Mouse (Mus musculus) thymus, postnatal 25 days (tissue): ENCODE data around the gene Nfix.
"Not testable (repeated sequence)": the region's sequence is repeated elsewhere in the genome, so short reads cannot be mapped to it uniquely, and the experiment has no call there.

Experiments used
- DNase-seq: peaks from one replicate; pipeline ENCODE4 v3.0.0; 2022

Gene Nfix

GRCm38 (mm10) chr8:84832034-84832717 lies 32.0 kb upstream of the Nfix start:
- peak; percentile 87 for DNase-seq

- DNase-seq, result peak; percentile 50
Observed at GRCm38 (mm10) chr8:84831490-84831889, 31.3 kb upstream of the Nfix start, which contains the start of gene Gadd45gip1. TSS of gene Gadd45gip1 (plus strand) at chr8:84831522.

GRCm38 (mm10) chr8:84826518-84826917 lies 26.4 kb upstream of the Nfix start:
- DNase-seq, result not testable (repeated sequence)

GRCm38 (mm10) chr8:84825636-84826035 lies 25.5 kb upstream of the Nfix start:
- peak; percentile 53 for DNase-seq

DNA sequence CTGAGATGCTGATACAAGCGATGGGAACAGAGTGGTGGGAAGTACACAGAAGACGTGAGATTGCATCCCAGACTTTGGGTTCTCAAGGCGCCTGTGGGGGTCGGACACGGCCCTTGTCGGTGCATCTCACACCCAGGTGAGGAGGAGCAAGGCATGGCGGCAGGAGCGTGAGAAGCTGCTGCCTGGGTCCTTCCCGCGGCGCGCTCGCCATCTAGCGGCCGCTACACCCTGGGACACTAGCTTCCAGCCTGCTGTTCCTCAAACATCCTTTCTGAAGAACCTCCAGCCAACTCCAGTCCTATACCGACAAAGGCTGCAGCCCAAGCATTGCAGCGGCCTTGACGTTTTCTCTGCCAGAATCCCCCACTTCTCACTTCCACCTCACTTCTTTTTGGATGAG lies 23.5 kb upstream of the Nfix start:
- peak; percentile 68 for DNase-seq

GRCm38 (mm10) chr8:84822723-84823122 lies 22.6 kb upstream of the Nfix start, which contains the start of gene Dand5:
TSS of gene Dand5 (minus strand) at chr8:84822823.
- DNase-seq, result no peak

GRCm38 (mm10) chr8:84816117-84816516 lies 16.0 kb upstream of the Nfix start:
- no peak for DNase-seq

GRCm38 (mm10) chr8:84815547-84815946 lies 15.4 kb upstream of the Nfix start:
- peak; percentile 94 for DNase-seq

GRCm38 (mm10) chr8:84814555-84815441 lies 14.7 kb upstream of the Nfix start:
- no peak for DNase-seq

- DNase-seq, result no peak
Observed at GRCm38 (mm10) chr8:84814240-84814554, 14.1 kb upstream of the Nfix start.

GRCm38 (mm10) chr8:84813830-84814229 lies 13.7 kb upstream of the Nfix start:
- no peak for DNase-seq

GRCm38 (mm10) chr8:84813059-84813458 lies 12.9 kb upstream of the Nfix start:
- DNase-seq, result peak; percentile 80

- DNase-seq, result no peak
Observed at GRCm38 (mm10) chr8:84811303-84811702, 11.2 kb upstream of the Nfix start.

GRCm38 (mm10) chr8:84810896-84811295 lies 10.8 kb upstream of the Nfix start:
- DNase-seq, result peak; percentile 86

DNA sequence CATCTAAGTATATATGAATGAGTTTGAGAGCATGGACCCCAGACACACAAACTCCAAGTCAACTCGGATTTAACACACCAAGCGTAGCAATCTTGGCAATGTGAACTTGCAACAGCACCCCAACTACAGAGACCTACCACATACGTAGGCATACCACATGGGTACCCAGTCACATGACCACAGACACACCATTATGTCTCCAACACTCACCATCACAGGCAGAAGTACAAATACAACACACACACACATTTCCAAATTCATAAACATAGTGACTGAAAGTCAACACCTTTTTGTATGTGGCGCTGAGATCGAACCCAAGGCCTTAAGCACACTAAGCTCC lies 9.8 kb upstream of the Nfix start:
- no peak for DNase-seq

- DNase-seq, result no peak
Observed at GRCm38 (mm10) chr8:84809109-84809940, 9.2 kb upstream of the Nfix start.

DNA sequence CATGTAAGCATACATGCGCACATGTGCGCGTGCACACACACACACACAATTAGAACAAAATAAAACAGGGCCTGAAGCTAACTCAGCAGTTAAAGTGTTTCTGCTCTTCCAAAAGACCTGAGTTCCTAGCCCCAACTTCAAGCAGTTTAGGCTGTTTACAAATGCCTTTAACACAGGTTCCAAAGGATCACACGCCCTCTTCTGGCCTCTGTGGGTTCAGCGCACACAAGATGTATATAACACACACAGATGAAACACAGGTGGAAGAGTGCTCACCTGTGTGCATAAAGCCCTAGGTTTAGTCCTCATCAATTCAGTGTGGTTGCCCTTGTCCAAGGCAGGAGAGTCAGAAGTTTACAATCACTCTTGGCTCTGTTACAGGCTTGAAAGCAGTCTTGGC lies 5.9 kb upstream of the Nfix start:
- no peak for DNase-seq

GRCm38 (mm10) chr8:84799136-84799931 lies 810 bp downstream of the Nfix start:
- DNase-seq, result no peak

DNA sequence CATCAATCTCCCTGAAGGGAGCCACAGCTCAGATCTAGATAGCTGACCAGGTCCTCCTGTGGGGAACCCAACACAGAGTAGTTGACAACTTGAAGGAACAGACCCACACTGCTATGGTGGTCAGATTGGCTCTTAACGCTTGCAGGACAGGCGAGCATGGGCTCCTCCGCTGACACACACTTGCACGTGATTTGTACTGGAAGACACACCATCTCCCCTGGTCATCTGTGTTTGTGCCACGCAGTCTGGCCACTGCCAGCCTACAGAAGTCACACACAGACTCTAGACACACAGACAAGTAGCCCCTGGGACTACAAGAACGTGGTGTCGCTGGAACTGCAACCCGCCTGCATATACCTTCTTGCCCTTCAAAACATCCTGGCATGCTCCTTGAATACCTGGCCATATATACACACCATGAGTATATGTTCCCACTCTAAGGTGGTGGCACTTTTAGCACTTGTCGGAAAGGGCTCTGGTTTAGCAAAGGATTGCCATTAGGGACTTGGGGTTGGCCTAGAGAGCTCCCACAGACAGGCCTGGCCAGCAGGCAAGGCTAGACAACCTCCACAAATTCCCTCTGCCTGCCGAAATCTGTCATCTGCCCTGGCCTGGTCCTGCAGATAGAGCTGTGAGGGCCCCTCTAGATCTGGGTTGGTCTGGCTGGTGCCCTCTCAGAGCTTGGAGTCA lies 1.6 kb downstream of the Nfix start:
- no peak for DNase-seq

GRCm38 (mm10) chr8:84797971-84798370 lies 2.2 kb downstream of the Nfix start:
- no peak for DNase-seq

DNA sequence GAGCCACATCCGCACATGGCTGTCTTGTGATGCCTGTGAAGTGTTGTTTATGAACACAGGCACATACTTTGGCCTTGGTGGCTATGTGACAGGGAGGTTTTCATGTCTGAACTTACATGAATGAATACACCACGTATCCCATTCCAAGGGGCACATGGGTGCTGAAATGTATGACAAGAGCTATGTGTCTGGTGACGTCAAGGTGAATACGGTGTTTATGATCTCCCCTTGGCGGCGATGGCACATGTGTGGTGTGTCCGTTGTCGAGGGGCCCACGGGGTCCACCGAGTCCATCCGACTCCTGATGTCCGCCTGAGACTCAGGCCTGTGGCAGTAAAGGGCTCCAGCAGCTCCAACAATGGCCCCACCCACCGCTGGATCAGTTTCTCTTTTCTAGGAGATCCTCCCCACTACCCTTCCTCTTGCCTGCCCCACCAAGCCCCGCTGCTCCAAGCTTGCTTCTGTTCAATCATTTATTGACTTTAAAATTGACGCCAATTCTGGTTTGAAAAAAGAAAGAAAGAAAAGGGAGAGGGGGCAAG lies 2.8 kb downstream of the Nfix start:
- no peak for DNase-seq

GRCm38 (mm10) chr8:84794486-84794885 lies 5.7 kb downstream of the Nfix start:
- no peak for DNase-seq
